Mouse (Mus musculus) c-Kit-positive CD71-positive TER-119-positive erythroid progenitor cells, embryonic 14.5 days (primary cell): ENCODE data around the gene Xpnpep1.

Experiments used
- DNase-seq: peaks from one replicate; pipeline ENCODE4 v3.0.0-alpha.2; 2013; ENCODE audit warnings: low spot score

Xpnpep1 gene

DNA sequence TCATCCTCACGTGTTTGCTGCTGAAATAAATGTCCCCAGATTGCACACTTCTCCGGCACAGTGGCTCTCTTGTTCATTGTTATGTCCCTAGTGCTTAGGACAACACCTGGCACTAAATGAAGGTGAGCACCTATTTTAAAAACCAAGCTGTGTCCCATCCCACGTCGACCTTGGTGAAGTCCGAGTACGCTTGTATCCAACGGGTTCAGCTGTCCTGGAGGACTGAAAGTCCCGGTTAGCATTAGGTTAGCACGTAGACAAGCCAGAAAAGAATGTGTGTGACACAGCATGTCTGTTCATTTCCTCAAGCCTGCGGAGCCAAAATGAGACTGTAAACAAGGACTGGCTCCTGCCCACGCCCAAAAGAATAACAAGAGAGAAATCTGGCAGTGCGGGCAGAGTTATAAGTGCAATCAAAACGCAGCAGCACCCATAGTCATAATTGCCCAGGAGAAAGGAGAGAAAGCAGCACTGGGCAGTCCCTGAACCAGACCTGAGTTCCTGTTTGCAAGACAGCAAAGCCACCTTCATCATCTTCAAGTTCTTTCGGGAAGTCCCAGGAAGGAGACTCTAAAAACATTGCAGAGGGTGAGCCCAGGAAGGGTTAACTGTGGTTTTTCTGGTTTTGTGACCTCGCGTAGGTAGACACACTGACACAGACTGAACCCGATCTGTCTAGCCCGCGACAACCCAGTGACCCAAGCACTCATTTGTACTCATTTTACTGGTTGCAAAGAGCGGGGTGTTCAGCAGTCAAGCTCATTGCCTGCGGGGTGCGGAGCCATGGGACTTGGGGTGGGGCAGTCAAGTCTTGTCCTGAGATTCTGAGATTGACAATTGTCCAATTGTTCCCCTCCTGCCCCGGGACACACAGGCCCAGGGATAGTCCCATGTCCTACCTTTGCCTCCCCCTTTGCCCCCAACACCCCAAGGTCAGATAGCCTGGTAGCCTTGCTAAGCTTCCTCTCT lies at the start of gene Xpnpep1:
Xpnpep1 (minus strand) TSS at position 51 of the 969 bp plus-strand sequence.
- DNase-seq = no peak

GRCm38 (mm10) chr19:53087268-53088143 lies 47.5 kb upstream of the Xpnpep1 start:
- DNase-seq = no peak

DNA sequence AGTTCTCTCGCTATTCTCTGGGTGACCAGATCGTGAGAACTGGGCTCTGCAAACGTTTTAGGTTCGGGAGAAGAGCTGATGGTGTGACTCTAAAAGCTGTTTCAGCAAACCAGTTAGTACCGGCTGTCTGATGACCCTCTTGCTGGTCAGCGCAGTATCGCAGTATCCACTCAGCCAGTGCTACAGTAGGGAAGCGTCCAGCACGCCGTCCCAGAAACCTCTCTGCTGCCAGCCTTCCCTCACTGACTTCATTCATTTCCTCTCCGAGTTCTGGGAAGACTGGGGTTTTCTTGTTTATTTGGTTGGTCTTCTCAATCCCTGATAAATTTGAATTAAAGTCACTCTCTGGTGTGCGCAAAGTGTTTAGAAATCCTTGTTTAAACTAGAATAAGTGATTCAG lies 46.8 kb upstream of the Xpnpep1 start:
- no peak for DNase-seq

DNA sequence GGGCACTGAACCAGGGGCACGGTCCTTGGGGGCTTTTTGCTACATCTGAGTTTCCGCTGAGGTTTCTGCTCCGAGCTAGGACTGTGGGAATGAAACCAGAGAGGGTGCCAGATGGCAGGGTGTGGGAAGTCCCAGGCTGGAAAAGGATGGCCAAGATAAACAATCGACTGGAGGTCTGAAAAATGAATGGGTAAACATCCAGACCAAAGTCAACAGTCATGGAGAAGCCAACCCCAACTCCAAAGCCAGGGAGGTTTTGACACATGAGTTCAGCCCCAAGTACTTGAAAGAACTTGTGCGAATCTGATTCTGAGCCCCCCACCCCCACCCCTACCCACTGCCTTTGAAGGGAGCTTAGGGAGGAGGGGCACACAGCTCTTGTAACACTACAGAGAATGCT lies 44.7 kb upstream of the Xpnpep1 start:
- no peak for DNase-seq

DNA sequence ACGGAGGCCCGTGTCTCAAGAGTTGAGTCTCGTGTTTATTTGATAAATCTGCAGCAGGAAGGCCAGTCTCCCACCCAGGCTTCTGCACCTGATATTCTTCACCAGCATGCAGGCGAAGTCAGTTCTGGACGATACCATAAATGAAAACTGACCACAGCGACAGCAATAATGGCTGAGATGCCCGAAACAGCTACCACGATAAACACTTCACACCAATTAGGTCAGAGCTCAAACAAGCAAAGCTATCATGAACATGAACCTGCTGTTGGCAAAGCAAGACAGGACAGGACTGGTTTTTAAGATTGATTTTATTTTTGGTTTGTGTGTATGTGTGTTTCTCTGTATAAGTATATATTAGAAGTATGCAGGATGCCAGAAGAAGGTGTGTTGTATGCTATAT lies 42.8 kb upstream of the Xpnpep1 start:
- DNase-seq = no peak

GRCm38 (mm10) chr19:53081339-53081738 lies 41.3 kb upstream of the Xpnpep1 start:
- DNase-seq = no peak

DNA sequence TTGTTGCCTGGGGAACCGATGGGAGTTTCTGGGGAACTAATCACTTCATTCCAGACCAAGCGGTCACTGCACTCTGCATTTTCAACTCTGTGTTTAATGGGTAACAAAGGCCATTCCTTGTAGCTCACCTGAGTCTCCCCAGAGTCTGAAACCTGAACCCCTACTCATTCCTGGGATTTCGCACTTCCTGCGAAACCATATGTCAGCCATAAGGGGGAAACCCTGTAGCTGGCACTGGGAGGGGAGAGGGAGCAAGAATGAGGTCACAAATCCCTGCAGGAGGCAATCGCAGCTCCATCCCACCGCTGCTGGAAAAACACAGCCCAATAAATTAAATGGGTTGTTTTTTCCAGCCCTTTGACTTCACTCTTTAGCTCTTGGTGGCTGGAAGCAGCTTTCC lies 40.9 kb upstream of the Xpnpep1 start:
- no peak for DNase-seq

- DNase-seq = no peak
Observed at GRCm38 (mm10) chr19:53080487-53080886, 40.5 kb upstream of the Xpnpep1 start.

- no peak for DNase-seq
Observed at GRCm38 (mm10) chr19:53080026-53080425, 40.0 kb upstream of the Xpnpep1 start.

- DNase-seq = no peak
Observed at GRCm38 (mm10) chr19:53078271-53079085, 38.5 kb upstream of the Xpnpep1 start.

DNA sequence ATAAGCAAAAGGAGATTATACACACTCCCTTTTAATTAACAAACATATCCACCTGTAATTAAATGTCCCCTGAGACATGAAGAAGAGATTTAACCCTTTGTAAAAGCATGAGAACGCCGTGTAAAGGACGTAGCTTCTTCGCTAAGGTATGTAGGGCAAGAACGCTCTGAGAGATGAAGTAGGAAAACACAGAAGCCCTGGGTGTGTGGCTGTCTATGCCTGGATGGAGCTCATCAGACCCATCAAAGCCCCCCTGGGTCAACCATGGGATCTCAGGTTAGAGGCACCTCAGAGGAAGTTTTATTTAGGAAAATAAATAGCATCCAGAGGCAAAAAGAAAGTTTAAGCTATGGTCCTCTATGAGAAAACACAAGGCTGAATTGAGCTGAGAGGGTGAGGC lies 37.3 kb upstream of the Xpnpep1 start:
- no peak for DNase-seq

- DNase-seq = no peak
Observed at GRCm38 (mm10) chr19:53076238-53076981, 36.4 kb upstream of the Xpnpep1 start.

DNA sequence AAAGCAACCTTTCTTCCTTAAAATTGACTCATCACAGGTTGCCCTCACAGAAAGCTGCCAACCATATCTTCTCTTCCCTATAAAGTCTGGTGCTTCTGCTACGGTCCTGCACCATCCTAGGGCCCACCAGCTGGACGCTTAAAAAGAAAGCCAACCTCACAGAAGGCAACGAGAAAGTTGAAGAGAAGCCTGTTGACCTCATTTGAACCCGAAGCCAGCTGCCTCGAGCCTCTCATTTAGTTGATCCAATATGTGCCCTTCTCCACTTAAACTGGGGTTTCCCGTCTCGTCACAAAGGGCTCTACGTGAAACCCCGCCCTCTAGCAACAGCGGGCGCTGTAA lies 35.9 kb upstream of the Xpnpep1 start:
- DNase-seq = no peak

GRCm38 (mm10) chr19:53074899-53075722 lies 35.1 kb upstream of the Xpnpep1 start:
- DNase-seq = no peak

- no peak for DNase-seq
Observed at GRCm38 (mm10) chr19:53073521-53073920, 33.5 kb upstream of the Xpnpep1 start.

- no peak for DNase-seq
Observed at GRCm38 (mm10) chr19:53072406-53072805, 32.4 kb upstream of the Xpnpep1 start.

DNA sequence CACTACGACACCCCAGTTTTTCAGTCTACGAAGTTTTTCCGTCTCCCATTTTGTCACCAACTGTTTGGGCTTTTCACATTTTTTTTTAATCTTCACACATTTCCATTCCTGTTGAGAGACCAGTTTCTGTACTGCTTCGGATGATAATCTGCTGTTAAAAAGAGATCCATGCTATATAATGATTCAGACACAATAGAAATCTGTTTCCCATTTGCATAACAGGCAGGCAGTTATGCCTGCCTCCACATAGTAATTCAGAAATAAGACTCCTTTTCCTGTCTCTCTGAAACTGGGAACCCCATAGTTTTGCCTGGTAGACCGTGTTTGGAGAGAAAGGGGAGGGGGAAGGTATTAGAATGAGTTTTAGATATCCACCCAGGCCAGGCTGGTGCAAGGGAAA lies 31.6 kb upstream of the Xpnpep1 start:
- DNase-seq = no peak

- DNase-seq = no peak
Observed at GRCm38 (mm10) chr19:53070870-53071269, 30.9 kb upstream of the Xpnpep1 start.

DNA sequence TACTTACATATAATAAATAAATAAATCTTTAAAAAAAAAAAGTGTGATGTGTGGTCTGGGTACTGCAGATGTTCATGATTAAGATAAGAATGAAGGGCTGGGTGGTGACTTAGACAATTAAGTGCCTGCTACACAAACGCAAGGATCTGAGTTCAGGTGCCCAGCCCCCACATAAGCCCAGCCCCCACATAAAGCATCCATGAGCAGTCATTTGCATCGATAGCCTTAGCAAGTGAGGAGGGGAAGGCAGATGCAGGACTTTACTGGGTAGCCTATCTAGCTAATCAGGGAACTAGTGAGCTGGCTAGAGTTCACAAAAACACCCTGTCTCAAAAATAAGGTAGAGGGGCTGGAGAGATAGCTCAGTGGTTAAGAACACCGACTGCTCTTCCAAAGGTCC lies 29.4 kb upstream of the Xpnpep1 start:
- no peak for DNase-seq

DNA sequence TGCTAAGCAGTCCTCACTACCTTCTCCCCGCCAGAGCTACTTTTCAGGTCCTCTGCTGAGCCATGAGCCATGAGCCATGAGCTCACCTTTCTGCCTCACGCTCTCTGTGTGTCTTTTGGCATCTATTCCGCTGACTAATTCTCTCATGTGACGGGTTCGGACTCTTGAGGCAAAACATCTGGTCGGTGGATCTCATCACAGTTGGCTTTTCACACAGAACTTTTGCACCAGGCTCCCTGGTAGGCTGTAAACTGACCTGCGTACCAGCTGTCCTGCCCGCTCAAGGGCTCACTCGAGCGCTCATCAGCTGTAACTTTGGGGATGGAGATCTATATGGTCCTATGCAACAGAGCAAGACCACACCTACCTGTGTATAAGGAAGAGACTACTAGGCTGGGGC lies 26.9 kb upstream of the Xpnpep1 start:
- no peak for DNase-seq
